Mouse (Mus musculus) erythroblast, embryonic 14.5 days (primary cell): ENCODE measurements around the gene Pygl.

Experiments used
- GATA1 ChIP-seq: IDR thresholded peaks from 2 replicates; pipeline ENCODE4 v1.6.1; 2012; ENCODE audit warnings: low read length, inconsistent platforms, mixed read lengths
- TAL1 ChIP-seq: IDR thresholded peaks from 3 replicates; pipeline ENCODE4 v1.6.1; 2012; ENCODE audit warnings: low read length, inconsistent platforms, mixed read lengths

DNA sequence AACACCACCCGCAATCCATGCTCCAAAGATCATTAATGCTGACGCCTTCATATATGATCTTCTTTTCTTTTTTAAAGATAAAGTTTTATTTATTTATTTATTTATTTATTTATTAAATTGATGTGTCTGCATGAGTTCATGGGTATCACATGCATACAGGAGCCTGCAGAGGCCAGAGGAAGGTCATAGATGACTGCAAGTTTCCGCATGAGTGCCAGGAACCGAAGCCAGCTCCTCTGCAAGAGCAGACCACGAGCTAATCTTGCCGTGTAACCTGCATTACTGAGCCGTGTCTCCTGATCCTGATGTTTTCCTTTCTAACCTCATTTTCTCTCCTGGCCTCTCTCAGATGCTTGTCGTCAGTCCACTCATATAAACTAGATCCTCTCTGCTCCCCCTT is 17.0 kb downstream of the Pygl start:
- TF ChIP-seq TAL1: no peak
- TF ChIP-seq GATA1: no peak
